Mouse (Mus musculus): ENCODE results near the gene Dchs1.

Gene Dchs1

DNA sequence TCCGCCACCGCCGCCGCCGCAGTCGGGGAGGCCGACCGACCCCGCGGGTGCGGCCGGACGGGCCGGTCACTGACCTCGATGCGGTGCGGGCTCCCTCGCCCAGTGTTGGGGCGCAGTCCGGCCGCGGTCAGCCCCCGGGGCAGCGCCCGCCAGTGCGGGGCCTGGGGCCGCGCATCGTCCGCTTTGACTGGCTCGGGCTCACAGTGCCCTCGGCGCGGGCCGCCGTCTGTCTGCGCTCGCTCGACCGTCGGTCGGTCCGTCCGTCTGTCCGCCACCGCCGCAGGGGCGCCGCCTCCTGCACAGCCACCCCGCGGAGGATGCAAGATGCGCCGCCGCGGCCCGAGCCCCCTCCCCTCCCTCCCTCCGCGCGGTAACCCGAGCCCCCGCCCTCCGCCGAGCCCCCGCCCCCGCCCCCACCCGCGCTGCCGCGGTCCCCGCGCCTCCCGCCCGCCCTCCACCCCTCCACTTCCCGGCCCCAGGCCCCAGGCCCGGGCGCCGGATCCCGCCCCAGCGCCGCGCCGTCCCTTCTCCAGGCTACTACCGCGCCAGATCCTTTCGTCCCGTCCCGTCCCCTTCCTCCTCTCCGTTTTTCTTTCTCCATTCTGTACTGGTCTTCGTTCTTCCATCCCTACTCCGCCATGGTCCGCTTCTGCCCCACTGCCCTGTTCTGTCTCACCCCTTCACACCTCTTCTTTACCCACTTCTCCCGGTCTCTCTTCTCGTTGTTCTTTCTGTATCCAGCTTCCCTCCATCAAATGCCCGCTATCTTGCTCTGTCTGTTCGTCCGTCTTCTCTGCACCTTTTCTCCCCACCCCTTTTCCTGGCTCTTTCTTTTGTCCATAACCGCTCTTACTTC, at the start of gene Dchs1:
Gene Dchs1, minus strand, starts transcription at position 370 of the 856 bp plus-strand sequence.
- DNase-seq, result peak in 1 of 2 experiments; percentile 51

DNA sequence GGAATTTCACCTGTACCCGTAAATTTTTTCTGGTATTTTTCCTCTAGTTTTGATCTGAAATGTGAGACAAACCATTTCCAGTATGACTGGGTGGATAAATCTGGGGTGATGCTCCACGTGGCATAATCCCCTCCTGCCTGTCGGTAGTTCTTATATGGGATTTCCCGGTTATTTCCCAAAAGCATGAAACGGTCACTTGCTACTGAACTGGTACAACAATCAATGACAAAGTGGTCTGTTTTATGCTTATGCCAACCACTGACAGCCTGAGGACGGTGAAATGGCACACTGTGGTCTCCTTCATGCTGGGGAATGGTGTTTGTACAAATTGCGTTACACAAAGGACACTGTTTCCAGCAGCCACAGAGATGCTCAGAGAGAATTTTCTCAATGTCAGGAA, 36.8 kb upstream of the Dchs1 start:
- no peak for DNase-seq

DNA sequence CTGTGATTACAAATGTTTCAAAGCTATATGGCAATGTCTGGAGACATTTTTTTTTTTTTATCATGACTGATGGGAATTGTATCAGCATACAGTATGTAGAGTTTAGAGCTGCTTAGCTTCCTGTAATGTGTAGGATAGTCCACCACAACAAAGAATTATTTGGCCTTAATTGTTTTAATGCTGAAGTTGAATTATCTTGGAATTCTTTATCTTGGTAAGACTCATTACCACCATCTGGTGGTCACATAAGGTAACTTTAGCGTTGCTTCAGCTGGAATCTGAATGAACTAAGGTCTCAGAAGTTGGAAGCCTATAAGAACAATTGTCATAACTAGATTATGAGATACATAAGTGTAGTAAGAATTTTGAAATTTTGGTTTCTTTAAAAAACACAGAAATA, 31.0 kb upstream of the Dchs1 start:
- DNase-seq, result peak in 1 of 2 experiments; percentile 38

DNA sequence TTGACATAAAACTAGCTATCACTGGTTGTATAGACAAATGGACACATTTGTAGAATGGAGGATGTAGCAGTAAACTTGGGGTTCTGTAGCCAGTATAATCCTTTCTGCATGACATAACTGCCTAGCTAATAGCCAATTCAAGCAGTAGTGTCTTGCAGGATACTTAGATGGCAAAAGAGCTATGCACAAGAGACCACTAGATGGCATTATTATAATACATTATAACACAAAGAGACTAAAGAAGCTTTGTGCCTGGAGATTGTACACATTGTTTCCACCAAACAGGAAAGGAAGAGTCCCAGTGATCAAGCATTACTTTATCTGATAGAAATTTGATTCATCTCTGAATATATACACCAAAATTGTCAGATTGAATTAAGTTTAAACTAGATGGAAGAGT, 29.3 kb upstream of the Dchs1 start:
- DNase-seq, result no peak

DNA sequence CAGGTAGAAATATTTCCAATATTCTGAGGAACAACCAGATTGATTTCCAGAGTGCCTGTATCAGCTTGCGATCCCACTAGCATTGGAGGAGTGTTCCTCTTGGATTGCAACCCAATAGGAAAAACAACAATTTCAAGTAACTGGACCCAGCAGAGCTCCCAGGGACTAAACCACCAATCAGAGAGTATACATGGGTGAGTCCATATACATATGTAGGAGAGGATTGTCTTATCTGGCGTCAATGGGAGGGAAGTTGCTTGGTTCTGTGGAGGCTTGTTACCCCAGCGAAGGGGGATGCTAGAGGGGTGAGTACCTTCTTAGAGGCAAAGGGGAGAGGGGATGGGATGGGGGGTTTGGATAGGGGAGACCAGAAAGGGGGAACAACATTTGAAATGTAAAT, 25.9 kb upstream of the Dchs1 start:
- no peak for DNase-seq

DNA sequence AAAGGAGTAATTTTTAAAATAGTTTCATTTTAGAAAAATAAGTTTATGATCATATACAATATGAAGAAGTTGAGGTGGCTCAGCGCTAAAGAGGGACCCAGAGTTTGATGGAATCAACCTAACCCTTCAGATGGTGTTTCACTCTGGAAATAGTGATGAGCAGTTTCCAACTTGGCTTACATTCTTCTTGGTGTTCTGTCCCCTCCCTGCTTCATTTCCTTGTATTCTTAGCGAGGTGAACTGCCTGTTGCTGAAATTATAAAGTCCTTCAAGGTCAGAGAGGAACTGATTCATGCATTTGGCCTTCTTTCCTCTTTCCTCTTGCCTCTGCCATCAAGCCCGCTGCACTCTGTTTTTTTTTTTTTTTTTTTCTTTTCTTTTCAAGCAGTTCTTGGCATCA, 25.1 kb upstream of the Dchs1 start:
- no peak for DNase-seq

DNA sequence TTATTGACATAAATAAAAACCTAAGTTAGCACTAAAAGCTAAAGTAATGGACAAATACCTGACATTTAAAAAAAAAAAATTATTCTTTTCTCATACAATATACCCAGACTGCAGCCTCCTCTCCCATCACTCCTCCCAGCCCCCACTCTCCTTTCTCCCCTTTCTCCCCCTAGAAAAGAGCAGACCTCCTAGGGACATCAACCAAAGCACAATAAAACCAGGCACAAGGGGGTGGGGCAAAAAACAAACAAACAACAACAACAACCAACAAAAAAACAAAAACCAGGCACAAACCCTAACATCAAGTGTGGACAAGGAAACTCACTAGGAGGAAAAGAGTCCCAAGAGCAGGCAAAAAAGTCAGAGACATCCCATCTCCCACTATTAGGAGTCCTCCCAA, 24.1 kb upstream of the Dchs1 start:
- DNase-seq, result no peak

DNA sequence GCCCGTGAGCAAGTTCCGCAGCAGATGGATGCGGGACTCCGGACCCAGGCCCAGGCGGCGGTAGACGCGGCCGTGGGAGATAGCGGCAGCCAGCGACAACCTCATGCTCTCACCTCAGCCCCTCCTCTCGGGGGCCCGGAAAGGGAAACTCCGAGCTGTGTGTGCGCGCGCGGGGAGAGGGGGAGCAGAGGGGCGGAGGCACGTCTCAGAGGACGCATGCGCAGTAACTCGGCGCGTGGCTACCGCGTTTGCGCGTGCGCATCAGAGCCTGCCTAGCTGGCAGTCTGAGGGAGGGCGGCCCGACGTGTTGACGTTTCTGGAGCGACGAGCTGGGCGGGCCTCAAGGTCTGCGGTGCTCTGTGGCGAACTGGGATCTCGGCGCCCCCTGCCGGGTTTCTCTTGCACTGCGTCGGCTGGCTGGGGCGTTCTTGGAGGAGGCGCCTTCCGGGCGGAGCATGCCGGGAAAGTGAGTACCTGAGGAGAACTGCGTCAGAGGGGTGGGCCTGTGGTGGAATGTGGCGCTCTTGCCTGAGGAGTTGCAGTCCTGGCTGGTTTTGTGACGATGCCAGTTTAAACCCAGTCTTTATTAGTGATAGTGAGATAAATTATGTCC, 23.5 kb upstream of the Dchs1 start, which contains the start of gene Mrpl17:
Gene Mrpl17, minus strand, starts transcription at position 223 of the 613 bp plus-strand sequence.
- peak; percentile 99 for DNase-seq

DNA sequence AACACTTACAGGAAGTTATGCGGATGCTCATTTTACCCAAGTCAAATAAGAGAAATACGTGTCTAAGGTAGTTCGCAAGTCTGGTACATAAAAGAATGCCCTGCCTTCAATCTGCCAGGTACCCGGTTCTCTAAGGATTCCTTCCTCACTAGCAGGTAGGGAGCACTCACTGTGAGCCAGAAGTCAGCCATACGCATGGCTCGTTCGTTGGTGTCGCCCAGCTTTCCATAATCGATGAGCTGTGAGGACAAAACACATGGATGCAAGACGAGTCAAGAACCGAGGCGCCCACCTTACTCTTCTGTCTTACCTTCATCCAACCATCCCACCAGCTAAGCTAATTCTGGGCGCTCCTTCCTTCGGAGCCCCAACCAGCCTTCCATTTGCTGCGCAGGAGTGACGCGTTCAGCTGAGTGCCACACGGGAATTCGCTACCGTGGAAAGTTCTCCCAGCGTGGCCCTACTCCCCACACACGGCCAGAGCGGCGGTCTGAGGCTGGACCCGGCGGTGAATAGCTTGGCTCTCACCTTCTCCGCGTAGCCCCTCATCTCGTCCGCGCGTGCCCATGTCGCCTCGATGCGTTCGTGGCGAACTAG, 22.9 kb upstream of the Dchs1 start:
- DNase-seq, result no peak

DNA sequence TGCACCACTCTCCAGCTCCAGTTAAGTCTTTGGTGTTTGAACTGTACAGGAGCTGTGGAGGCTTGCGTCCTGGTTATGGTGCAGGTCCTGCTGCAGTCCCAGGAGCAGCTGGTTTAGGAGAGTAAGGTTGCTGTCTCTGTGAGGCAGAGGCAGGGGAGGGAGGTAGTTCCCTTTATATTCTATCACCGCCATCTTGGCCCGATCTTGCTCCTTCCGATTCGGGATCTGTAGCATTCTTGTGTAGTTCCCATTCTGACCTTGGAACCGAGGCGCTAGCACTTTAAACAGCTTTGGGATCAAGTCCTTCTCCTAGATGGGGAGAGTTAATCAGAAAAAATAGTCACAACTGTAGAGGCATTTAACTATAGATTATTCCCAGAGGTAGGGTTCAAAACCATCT, 22.4 kb upstream of the Dchs1 start:
- no peak for DNase-seq

DNA sequence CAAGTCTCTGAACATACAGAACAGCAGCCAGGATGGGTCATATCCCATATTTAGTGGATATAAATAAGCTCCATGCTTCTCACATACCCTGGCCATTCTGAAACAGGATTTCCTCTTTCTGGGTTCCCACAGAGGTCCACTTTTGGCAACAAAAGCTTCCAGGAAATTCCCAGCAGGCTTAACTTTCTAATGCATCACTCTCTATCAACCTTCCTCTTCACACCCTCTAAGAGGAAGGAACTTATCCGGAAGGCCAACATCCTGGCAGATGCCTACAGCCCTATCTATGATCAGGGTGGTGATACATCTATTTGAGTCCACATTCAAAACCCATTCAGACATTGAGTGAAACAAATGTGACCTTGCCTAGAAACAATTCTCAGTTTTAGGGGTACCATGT, 20.9 kb upstream of the Dchs1 start:
- DNase-seq, result peak; percentile 13 to 41

DNA sequence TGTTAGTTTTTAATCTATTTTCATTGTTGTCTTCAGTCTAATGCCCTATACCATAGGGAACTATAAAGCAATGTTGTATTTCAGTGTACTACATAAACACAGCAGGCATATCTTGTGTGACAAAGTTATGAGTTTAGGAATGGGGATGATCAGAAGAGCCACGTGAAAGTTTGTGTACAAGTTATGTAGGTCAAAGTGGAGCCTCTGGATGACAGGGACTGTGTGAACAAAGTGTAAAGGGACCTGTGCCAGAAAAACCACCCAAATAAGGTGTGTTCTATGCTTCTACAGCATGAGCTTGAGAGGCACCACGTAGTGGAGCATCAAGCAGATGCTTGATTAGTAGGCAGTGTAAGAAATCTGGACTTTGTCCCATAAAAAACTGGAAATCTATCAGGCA, 19.3 kb upstream of the Dchs1 start:
- DNase-seq, result no peak

DNA sequence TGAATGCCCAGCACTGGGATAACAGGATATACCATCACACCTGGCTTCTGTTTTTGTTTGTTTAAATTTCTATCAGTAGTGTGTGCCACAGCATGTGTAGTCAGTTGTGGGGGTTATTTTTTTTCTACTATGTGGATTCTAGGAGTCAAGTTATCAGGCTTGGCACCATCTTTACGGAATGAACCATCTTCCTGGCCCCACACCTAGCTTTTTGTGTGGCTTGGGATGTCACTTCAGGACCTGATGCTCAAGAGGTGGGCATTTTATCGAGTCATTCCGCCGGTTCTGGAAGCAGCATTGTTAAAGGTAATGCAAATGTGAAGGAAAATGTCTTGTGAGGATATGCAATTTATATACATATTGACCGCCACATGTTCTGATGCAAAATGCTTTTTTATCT, 18.7 kb upstream of the Dchs1 start:
- DNase-seq, result no peak

DNA sequence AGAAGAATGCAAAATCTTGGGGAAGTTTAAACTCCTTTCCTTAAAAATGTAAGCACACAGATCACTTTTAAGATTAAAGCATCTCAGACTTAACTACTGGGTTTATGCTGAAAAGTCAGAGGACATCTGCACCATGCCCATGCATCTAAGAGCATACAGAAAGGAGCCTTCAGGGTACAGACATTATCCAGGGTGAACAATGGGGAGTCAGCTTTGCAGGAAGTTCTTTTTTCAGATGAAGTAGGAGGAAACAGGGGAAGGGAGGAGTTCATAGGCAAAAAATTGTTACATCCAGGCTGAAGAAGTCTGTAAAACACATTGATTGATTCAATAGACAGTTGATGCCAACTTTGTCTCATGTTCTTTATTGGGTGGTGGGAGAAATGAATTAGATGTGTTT, 16.0 kb upstream of the Dchs1 start:
- DNase-seq, result no peak

DNA sequence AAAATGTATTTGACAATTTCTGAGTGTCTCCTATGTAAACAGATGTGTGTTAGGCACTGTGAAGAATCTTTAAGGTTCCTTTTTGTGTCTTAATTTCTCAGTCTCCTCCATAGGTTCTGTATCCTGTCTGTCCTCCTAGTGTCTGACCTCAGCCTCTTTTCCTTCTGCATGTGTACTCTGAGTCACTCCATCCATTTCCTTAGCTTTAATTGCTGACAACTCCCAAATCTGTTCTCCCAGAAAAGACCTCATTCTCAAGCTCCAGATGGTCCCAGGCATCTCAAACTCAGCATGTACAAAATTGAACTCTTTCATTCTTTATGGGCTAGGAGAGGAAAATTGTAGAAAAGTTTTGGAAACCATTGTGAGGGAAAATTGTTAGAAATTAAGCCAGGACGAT, 15.3 kb upstream of the Dchs1 start:
- DNase-seq, result no peak

DNA sequence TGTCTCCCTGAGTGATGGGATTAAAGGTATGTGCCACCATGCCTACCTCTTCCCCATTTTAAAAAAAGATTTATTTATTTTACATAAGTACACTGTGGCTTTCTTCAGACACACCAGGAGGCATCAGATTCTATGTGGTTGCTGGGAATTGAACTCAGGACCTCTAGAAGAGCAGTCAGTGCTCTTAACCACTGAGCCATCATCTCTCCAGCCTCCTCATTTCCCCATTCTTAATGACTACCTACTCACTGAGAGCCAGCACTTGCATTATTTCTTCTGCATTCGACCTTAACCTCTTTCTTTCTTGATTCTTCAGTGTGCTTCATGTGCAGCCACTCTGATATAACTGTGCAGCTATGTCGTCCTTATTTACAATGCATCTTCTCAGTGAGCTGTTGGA, 14.9 kb upstream of the Dchs1 start:
- no peak for DNase-seq

DNA sequence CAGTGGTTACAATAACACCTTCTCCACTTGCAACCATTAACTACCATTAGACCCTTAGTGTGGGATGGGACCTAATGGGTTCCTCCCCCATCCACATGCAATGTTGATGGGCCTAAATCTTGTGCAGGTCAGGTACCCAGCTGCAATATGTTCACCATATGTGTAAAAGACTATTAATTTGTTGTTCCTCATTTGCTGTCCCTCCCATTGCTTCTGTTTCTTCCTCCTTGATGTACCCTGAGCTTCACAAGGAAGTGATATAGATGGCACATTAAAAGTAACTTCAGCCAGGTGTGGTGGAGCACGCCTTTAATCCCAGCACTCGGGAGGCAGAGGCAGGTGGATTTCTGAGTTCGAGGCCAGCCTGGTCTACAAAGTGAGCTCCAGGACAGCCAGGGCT, 9.5 kb upstream of the Dchs1 start:
- no peak for DNase-seq

DNA sequence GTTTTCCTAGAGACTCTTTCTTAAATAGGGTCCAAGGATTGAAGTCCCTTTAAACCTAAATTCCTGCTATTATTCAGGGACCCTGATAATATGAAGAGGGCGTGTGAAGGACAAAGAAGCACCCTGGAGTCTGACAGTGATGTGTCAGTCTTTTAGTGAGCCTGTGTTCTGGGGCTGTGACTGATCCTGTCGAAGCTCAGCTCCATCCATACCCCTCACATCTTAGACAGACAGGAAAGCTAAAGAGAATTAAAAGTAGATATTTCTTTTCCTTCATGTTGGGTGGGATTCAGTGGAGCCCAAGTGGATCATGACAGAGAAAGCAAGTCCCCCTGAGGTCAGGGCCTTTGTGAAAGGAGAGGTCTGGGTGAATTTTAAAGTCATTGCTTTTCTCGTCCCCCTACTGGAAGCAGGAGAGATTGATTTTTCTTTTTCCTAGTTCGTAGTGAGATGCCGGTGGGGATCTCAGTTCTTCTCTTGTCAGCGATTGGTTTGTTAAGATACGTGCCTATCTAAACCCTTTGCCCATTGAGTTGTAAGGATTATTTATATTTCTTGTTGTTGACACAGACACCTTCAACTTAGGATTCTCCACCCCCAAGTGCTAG, 8.4 kb upstream of the Dchs1 start:
- no peak for DNase-seq

DNA sequence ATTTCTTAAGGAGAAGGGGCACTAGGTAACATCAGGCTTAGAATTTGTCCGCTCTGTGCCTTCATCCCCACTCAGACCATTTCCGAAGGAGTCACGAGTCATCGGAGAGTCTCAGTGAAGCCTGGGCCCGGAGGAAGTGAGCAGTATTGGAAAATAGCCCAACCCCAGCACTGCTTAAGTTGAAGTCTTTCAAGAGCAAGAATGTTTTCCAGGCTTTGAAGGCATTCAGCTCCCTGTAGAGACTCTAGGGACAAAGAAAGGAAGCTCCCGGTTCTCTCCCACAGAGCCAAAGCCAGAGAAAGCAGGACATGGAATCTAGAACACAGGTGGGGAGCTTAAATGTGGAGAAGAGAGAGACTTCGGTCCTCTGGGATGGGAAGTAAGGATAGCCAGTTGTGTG, 6.2 kb upstream of the Dchs1 start:
- peak in 1 of 2 experiments; percentile 36 for DNase-seq

DNA sequence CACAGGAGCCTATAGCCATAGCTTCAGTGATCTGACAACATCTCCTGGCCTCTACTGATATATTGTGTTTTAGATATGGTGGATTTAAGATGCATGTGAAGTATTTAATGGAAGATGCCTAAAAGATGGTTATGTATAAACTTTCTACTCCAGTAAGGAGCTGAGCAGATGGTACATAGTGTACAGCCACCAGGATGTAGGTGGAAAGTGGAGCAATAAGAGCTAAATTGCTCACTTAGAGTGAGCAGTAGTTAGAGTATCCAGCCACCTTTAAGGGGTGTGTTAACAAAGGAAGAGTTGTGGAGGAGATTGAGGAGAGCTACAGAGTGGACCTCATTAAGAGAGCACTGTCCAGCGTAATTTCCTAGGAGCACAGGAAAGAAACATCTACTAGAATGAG, 3.7 kb upstream of the Dchs1 start:
- no peak for DNase-seq

DNA sequence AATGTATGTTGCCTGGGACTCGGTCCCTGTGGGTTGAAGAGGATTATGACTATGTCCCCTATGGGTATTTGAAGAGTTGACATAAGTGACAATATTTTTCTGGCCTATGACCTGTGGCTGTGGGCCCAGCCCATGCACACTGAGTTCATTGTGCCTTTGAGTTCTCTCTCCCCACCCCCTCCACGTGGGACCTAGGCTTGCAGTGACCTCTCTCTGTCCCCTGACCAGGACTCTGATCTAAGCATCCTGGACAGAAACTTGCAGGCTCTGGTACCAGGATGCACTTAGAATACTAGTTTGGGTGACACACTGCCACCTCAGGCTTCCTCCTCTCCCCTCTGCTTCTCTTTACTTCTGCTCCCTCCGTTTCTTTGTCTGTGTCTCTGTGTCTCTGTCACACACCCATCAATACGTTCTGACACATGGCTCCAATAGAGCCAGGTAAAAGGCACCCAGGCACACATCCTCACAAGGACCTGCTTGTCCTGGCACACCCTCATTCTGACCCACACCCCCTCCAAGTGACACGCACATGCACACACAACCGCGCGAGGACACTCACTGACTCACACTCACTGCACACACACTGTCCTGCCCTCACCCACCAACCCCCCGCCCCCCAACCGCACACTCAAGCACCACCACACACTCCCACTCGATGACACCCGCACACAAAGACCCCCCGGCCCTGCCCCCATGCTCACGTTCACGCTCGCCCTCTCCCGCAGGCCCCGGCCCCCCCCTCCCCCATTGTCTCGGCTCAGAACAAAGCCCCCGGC, 759 bp downstream of the Dchs1 start:
- no peak for DNase-seq

DNA sequence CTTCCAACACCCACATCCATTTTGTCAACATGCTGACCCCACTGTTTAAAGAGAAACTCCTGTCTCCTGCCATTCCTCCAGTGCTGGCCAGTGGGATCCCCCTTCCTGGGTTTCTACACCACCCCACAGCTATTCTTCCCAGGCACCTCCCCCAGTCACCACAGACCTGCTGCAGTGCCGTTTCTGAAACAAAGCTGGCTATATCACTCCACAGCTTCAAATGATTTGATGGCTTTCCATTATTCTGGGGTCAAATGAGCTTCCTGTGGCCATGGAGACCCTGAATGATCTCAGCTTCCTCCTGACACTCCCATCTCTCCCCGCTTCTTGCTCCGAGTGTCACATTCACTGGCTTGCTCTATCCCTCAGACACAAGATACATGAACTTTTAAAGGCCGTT, 2.9 kb downstream of the Dchs1 start:
- no peak for DNase-seq

DNA sequence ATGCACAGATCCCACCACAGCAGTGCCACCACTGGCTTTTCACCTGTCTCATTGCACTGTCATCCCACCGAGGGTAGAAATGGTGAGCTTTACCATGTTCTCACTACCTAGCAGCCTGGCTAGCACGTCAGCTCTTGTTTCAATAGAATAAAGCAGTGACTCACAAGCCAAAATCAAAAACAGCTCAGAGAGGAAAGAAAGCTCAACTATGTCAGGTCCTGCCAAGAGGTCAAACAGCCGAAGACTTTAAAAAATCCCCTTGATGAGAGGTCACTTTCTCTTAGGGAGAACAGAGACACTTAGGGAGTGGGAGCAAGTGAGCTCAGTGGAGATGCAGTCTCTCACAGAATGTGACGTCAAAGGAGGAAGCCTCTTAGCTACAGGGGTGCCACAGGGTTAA, 3.6 kb downstream of the Dchs1 start:
- DNase-seq, result no peak
